Mouse (Mus musculus) CH12.LX (cell line): ENCODE measurements around the gene Gins1.
"Not testable (repeated sequence)": the region's sequence is repeated elsewhere in the genome, so short reads cannot be mapped to it uniquely, and the experiment has no call there.

Experiments
- BHLHE40 ChIP-seq: IDR thresholded peaks from 2 replicates; pipeline ENCODE4 v1.6.1; 2011; ENCODE audit warnings: mild to moderate bottlenecking, low read depth, low read length, improper control_type of control experiment
- CTCF ChIP-seq, 2 experiments: IDR thresholded peaks in 1 of 2; conservative IDR thresholded peaks in 1 of 2; 2 replicates each; pipeline ENCODE4 v1.5.1; 2011 to 2012; ENCODE audit warnings: low read depth in 2 of 2, low read length in 2 of 2, improper control_type of control experiment in 1 of 2, inconsistent platforms in 1 of 2, mild to moderate bottlenecking in 1 of 2, moderate library complexity in 1 of 2
- EP300 ChIP-seq: IDR thresholded peaks from 2 replicates; pipeline ENCODE4 v1.6.1; 2011; ENCODE audit warnings: low read length, improper control_type of control experiment
- JUND ChIP-seq: conservative IDR thresholded peaks from 2 replicates; pipeline ENCODE4 v1.6.1; 2011; ENCODE audit warnings: low read depth, low read length, improper control_type of control experiment
- MXI1 ChIP-seq: IDR thresholded peaks from 2 replicates; pipeline ENCODE4 v1.6.1; 2011; ENCODE audit warnings: mild to moderate bottlenecking, low read depth, low read length, improper control_type of control experiment
- UBTF ChIP-seq: IDR thresholded peaks from 2 replicates; pipeline ENCODE4 v1.6.1; 2012; ENCODE audit warnings: low read depth, mild to moderate bottlenecking, inconsistent platforms, low read length, improper control_type of control experiment, moderate library complexity

DNA sequence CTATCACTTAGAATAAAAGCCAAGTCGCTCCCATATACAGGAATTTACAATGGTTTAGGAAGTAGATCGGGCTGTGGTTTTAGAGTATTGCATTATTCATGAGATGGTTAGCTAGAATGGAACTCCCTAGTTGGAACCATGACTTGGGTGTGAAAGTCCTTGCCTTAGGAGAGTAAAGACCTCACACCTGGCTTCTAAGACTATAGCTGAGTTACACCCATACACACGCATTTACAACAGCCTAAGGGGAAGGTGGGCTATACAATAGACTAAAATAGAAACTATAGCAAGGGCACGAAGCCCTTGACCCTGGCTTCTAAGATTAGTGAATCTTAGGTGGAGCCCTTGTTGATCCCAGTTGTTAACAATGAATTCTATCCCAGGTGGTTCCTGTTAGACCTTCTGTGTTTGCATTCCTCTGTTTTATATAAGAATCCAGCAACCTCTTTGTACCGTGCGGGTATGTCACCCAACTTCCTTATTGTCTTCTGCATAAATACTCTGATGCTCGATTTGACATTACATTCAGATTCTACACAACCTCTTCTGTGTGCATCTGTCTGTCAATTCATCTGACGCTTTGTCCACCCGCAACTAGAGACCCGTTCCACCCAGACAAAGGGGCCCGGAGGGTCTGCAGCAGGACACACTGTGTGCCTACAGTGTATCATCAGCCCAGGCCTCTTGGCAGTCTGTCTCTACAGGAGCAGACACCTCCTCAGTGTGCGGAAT, 42.8 kb downstream of the Gins1 start:
- not testable (repeated sequence) for TF ChIP-seq JUND; MXI1; CTCF (conservative IDR thresholded peaks at IDR 0.05 in 1 of 2, IDR thresholded peaks at IDR 0.05 in 1 of 2; ENCODE audit: low read depth in 2 of 2, low read length in 2 of 2); BHLHE40; UBTF; EP300
